Mouse (Mus musculus) neural tube, embryonic 12.5 days (tissue): ENCODE data around the gene D230025D16Rik. TPM values are rescaled to one million over a fixed set of nuclear protein-coding genes. Genes with fewer than 3 reads are reported as not detected.
"Not testable (repeated sequence)": the region's sequence is repeated elsewhere in the genome, so short reads cannot be mapped to it uniquely, and the experiment has no call there.

ENCODE experiments used
- ATAC-seq: fragments of 200-750 bp; cut with Nextera tagmentation; 2 replicates; pipeline ENCODE4 v1.8.0; 2017; ENCODE audit warnings: low read depth, mild to moderate bottlenecking, moderate TSS enrichment, moderate library complexity; ENCODE audit not compliant: low FRiP score
- H3K27ac ChIP-seq: fragments of 300-500 bp; sonication (generic); 2 replicates; pipeline ENCODE4 v1.5.1; 2016
- H3K27me3 ChIP-seq: fragments of 300-500 bp; sonication (generic); replicated peaks from 2 replicates; pipeline ENCODE4 v1.6.1; 2016; ENCODE audit warnings: mild to moderate bottlenecking
- H3K36me3 ChIP-seq: fragments of 300-500 bp; sonication (generic); 2 replicates; pipeline ENCODE4 v1.6.1; 2016; ENCODE audit warnings: mild to moderate bottlenecking
- H3K4me1 ChIP-seq: fragments of 300-500 bp; sonication (generic); 2 replicates; pipeline ENCODE4 v1.6.1; 2016
- H3K4me2 ChIP-seq: fragments of 300-500 bp; sonication (generic); replicated peaks from 2 replicates; pipeline ENCODE4 v1.6.1; 2016; ENCODE audit warnings: mild to moderate bottlenecking
- H3K4me3 ChIP-seq: fragments of 300-500 bp; sonication (generic); 2 replicates; pipeline ENCODE4 v1.5.1; 2016
- H3K9ac ChIP-seq: fragments of 300-500 bp; sonication (generic); 2 replicates; pipeline ENCODE4 v1.6.1; 2016; ENCODE audit warnings: mild to moderate bottlenecking
- H3K9me3 ChIP-seq: fragments of 300-500 bp; sonication (generic); 2 replicates; pipeline ENCODE4 v1.6.1; 2016; ENCODE audit warnings: mild to moderate bottlenecking
- WGBS: fragments of 180-500 bp; shearing (Covaris S2); methylation state at CpG from one replicate; pipeline ENCODE4 v1.1.7; 2016; 5-methylcytosine and 5-hydroxymethylcytosine counted together
- polyA plus RNA-seq: library from polyadenylated mRNA; unstranded; fragments of >200 nt; fragmentation: Nextera tagmentation; extraction: Ambion mirVana; gene quantifications from 2 replicates; pipeline ENCODE4 v1.2.1, GENCODE M21; 2016

Gene D230025D16Rik
- polyA plus RNA-seq: 26.4 and 27.1 TPM in 2 replicates

- H3K4me3 ChIP-seq: peak within 1 kb of the TSS; percentile 90
- WGBS: 2% methylated on average over 34 of the region's 34 CpGs
These were observed at the start of gene D230025D16Rik for GRCm38 (mm10) chr8:105224413-105225271. Gene D230025D16Rik, plus strand, starts transcription at chr8:105225145.

DNA sequence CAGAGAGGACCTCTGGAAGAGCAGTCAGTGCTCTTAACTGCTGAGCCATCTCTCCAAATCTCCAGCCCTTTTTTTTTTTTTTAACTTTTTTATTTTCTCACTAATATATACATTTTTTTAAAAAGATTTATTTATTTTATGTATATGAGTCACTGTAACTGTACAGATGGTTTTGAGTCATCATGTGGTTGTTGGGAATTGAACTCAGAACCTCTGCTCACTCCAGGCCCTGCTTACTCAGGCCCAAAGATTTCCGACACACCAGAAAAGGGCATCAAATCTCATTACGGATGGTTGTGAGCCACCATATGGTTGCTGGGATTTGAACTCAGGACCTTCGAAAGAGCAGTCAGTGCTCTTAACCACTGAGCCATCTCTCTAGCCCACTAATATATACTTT is 49.7 kb upstream of the D230025D16Rik start:
- not testable (repeated sequence) for H3K27ac ChIP-seq, H3K9me3 ChIP-seq, ATAC-seq, H3K4me3 ChIP-seq, H3K27me3 ChIP-seq, H3K4me2 ChIP-seq, H3K9ac ChIP-seq, H3K36me3 ChIP-seq, H3K4me1 ChIP-seq
- 98% methylated on average over 3 of the region's 3 CpGs for WGBS

More at GRCm38 (mm10) chr8:105224413-105225271, at the start of gene D230025D16Rik:
- Histone ChIP-seq H3K4me2 (peak within 1 kb of the TSS; percentile 85), H3K27me3 (no peaks in the 10 kb centered on the region), H3K9ac (peak within 1 kb of the TSS; percentile 82), H3K36me3 (no peaks in the 10 kb centered on the region), H3K9me3 (no peaks in the 10 kb centered on the region), H3K4me1 (peaks cover 13% of the 10 kb centered on the region), H3K27ac (peak within 1 kb of the TSS; percentile 42; the same call in 1 of the 2 replicates)
- peak; percentile 96 for ATAC-seq

- WGBS: 81% methylated on average over 6 of the region's 6 CpGs
These were observed 46.6 kb upstream of the D230025D16Rik start for GRCm38 (mm10) chr8:105178211-105178800.

DNA sequence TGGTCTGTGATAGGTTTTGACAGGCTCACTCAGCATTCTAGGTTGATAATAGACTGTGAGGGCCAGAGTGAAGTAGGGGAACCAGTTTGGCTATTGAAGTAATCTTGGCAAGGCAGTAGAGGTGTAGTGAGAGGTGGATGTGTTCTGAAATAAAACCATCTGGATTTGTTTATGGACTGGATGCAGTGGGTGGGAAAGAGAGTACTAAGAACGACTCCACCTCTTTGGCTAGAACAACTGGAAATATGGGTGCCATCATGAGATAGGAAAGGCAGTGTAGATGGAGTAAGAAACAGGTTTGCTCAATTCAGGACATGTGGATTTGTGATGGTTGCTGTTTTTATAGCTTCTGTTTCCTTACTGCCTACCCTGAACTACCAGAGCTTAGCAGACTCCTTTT is 42.7 kb upstream of the D230025D16Rik start:
- no peaks in the 10 kb centered on the region for H3K4me1 ChIP-seq
- WGBS: 83% methylated on average over 1 of the region's 1 CpGs
- no peak for ATAC-seq
- no peaks in the 10 kb centered on the region for H3K9me3 ChIP-seq
- no peaks in the 10 kb centered on the region for H3K27me3 ChIP-seq
- peaks cover 8% of the 10 kb centered on the region for H3K36me3 ChIP-seq
- no peak overlapping the region for H3K9ac ChIP-seq
- H3K4me3 ChIP-seq: no peak overlapping the region
- no peak overlapping the region for H3K4me2 ChIP-seq
- H3K27ac ChIP-seq: no peak overlapping the region

More at GRCm38 (mm10) chr8:105178211-105178800, 46.6 kb upstream of the D230025D16Rik start:
- ATAC-seq: no peak
- H3K9me3 ChIP-seq: no peaks in the 10 kb centered on the region
- H3K27ac ChIP-seq: no peak overlapping the region
- H3K9ac ChIP-seq: no peak overlapping the region
- no peaks in the 10 kb centered on the region for H3K4me1 ChIP-seq
- H3K4me3 ChIP-seq: no peak overlapping the region
- H3K27me3 ChIP-seq: no peaks in the 10 kb centered on the region
- H3K36me3 ChIP-seq: peaks cover 2% of the 10 kb centered on the region; the same call in 1 of the 2 replicates
- H3K4me2 ChIP-seq: no peak overlapping the region

GRCm38 (mm10) chr8:105186467-105187005 is 38.4 kb upstream of the D230025D16Rik start:
- Histone ChIP-seq H3K27ac (no peak overlapping the region), H3K27me3 (no peaks in the 10 kb centered on the region), H3K4me2 (no peak overlapping the region), H3K4me1 (no peaks in the 10 kb centered on the region), H3K4me3 (no peak overlapping the region), H3K9ac (no peak overlapping the region), H3K9me3 (no peaks in the 10 kb centered on the region), H3K36me3 (peaks cover 6% of the 10 kb centered on the region)
- 69% methylated on average over 1 of the region's 1 CpGs for WGBS
- ATAC-seq: no peak

- WGBS: 97% methylated on average over 5 of the region's 5 CpGs
- no peaks in the 10 kb centered on the region for H3K27me3 ChIP-seq
- no peak overlapping the region for H3K27ac ChIP-seq
- H3K4me2 ChIP-seq: no peak overlapping the region
- no peaks in the 10 kb centered on the region for H3K4me1 ChIP-seq
- ATAC-seq: no peak
- no peak overlapping the region for H3K4me3 ChIP-seq
- H3K9me3 ChIP-seq: no peaks in the 10 kb centered on the region
- no peak overlapping the region for H3K9ac ChIP-seq
- peaks cover 27% of the 10 kb centered on the region for H3K36me3 ChIP-seq
These were observed 32.8 kb upstream of the D230025D16Rik start for GRCm38 (mm10) chr8:105192182-105192581.

DNA sequence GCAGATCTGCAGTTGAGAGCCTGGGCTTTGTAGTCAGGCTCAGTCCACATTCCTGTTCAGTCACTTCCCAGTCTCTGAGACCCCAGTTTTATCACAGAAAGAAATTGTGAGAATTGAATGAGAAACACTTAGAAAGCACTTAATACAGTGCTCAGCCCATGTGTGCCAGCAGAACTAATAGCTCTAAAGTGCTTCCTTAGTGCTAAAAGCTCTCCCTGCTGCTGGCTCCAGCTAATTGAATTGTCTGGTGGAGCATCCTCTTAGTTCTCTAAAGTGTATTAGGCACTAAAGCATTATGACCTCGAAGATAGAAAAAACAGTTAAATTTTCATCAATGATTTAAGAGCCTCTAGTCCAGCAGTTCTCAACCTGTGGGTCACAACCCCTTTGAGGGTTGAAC is 19.2 kb upstream of the D230025D16Rik start:
- Histone ChIP-seq H3K27ac (no peak overlapping the region), H3K9ac (no peak overlapping the region), H3K27me3 (no peaks in the 10 kb centered on the region), H3K4me3 (no peak overlapping the region), H3K4me2 (no peak overlapping the region), H3K36me3 (peaks cover 17% of the 10 kb centered on the region), H3K9me3 (no peaks in the 10 kb centered on the region), H3K4me1 (no peaks in the 10 kb centered on the region)
- 83% methylated on average over 1 of the region's 1 CpGs for WGBS
- no peak; the same call in 1 of the 2 replicates for ATAC-seq

- H3K4me3 ChIP-seq: no peak overlapping the region
- H3K4me2 ChIP-seq: no peak overlapping the region
- H3K27me3 ChIP-seq: no peaks in the 10 kb centered on the region
- no peak overlapping the region for H3K9ac ChIP-seq
- H3K27ac ChIP-seq: no peak overlapping the region
- peaks cover 13% of the 10 kb centered on the region for H3K36me3 ChIP-seq
- WGBS: 79% methylated on average over 7 of the region's 7 CpGs
- no peak for ATAC-seq
- no peaks in the 10 kb centered on the region for H3K4me1 ChIP-seq
- no peaks in the 10 kb centered on the region for H3K9me3 ChIP-seq
These were observed 18.1 kb upstream of the D230025D16Rik start for GRCm38 (mm10) chr8:105206766-105207275.

DNA sequence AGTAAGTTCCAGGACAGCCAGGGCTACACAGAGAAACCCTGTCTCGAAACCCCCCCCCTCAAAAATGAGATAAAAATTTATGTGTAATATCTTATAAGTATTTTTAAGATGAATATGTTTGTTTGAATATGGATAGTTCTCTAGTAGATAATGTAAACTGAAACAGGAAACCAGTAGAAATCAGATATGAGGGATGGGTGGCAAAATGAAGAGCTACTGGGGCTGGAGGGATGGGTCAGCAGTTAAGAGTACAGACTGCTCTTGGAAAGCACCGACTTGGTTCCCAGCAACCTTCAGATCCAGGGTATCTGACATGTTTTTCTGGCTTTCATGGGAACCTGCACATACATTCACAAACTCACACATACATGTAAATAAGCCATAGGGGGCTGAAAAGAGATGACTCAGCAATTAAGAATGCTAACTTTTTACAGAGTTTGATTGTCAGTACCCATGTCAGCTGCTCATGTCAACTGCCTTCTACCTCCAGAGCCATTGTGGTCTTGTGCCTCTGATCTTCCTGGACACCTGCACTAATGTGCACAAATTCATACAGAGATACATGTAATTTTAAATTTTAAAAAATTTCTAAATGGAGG is 17.2 kb upstream of the D230025D16Rik start:
- Histone ChIP-seq H3K27ac (no peak overlapping the region), H3K4me3 (no peak overlapping the region), H3K9me3 (no peaks in the 10 kb centered on the region), H3K4me2 (no peak overlapping the region), H3K36me3 (peaks cover 12% of the 10 kb centered on the region), H3K4me1 (no peaks in the 10 kb centered on the region), H3K27me3 (no peaks in the 10 kb centered on the region), H3K9ac (no peak overlapping the region)
- ATAC-seq: no peak
- 94% methylated on average over 2 of the region's 2 CpGs for WGBS

GRCm38 (mm10) chr8:105209153-105210110 is 15.5 kb upstream of the D230025D16Rik start:
- no peaks in the 10 kb centered on the region for H3K9me3 ChIP-seq
- H3K4me1 ChIP-seq: no peaks in the 10 kb centered on the region
- H3K27ac ChIP-seq: no peak overlapping the region
- no peak overlapping the region for H3K9ac ChIP-seq
- no peak overlapping the region for H3K4me3 ChIP-seq
- H3K36me3 ChIP-seq: peaks cover 5% of the 10 kb centered on the region
- 67% methylated on average over 1 of the region's 1 CpGs for WGBS
- no peak for ATAC-seq
- no peak overlapping the region for H3K4me2 ChIP-seq
- H3K27me3 ChIP-seq: no peaks in the 10 kb centered on the region

DNA sequence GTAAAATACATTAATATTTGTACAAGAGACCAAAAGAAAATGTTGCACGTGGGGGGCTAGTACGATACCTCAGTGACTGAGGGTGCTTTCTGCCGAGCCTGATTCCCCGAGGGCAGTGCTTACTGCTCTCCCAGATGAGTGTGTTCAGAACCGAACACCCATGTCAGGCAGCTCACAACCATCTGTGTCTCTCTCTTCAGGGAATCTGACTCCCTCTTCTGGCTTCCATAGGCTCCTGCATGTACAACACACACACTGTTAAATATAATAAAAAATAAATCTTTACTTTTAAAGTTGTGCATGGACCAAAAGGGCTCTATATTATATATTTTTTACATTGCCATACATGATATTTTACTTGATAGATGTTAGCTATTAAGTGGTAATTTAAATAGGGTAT is 10.8 kb upstream of the D230025D16Rik start:
- WGBS: 92% methylated on average over 5 of the region's 5 CpGs
- H3K4me2 ChIP-seq: no peak overlapping the region

More for the DNA sequence above, 10.8 kb upstream of the D230025D16Rik start:
- H3K27me3 ChIP-seq: no peaks in the 10 kb centered on the region
- H3K4me1 ChIP-seq: no peaks in the 10 kb centered on the region
- peaks cover 5% of the 10 kb centered on the region; the same call in 1 of the 2 replicates for H3K36me3 ChIP-seq
- no peak overlapping the region for H3K4me3 ChIP-seq
- no peaks in the 10 kb centered on the region for H3K9me3 ChIP-seq
- no peak for ATAC-seq
- no peak overlapping the region for H3K9ac ChIP-seq
- no peak overlapping the region for H3K27ac ChIP-seq
